Mouse (Mus musculus): ENCODE measurements around the gene Atn1. TPM values are rescaled to one million over a fixed set of nuclear protein-coding genes. Genes with fewer than 3 reads are reported as not detected.

Atn1 gene
- total and polyA plus RNA-seq, 3 experiments = 1.9 to 58.8 (median 58.7) TPM

- Histone ChIP-seq H3K4me3 (ENCODE audit: low read depth, low read length) (no peak overlapping the region), H3K9me3 (replicated peaks) (no peaks in the 10 kb centered on the region), H3K4me1 (ENCODE audit: insufficient read depth, low read depth, low read length) (peaks cover 40% of the 10 kb centered on the region), H3K36me3 (replicated peaks) (peaks cover 88% of the 10 kb centered on the region), H3K27me3 (ENCODE audit: insufficient read depth, low read length) (no peaks in the 10 kb centered on the region)
- no peak for ATAC-seq (ENCODE audit: extremely low read depth, insufficient number of reproducible peaks, low FRiP score, poor library complexity, severe bottlenecking)
- TF ChIP-seq GATA2 (IDR thresholded peaks at IDR 0.05; ENCODE audit: borderline replicate concordance, low read depth, low read length) (no peak), GATA1 (IDR thresholded peaks at IDR 0.05; ENCODE audit: borderline replicate concordance, low read length) (no peak), TAL1 (conservative IDR thresholded peaks at IDR 0.05; ENCODE audit: low read depth, low read length) (no peak)
- DNase-seq (ENCODE audit: low spot score) = no peak
Measured at GRCm38 (mm10) chr6:124694166-124694955, 62.0 kb downstream of the Atn1 start.

DNA sequence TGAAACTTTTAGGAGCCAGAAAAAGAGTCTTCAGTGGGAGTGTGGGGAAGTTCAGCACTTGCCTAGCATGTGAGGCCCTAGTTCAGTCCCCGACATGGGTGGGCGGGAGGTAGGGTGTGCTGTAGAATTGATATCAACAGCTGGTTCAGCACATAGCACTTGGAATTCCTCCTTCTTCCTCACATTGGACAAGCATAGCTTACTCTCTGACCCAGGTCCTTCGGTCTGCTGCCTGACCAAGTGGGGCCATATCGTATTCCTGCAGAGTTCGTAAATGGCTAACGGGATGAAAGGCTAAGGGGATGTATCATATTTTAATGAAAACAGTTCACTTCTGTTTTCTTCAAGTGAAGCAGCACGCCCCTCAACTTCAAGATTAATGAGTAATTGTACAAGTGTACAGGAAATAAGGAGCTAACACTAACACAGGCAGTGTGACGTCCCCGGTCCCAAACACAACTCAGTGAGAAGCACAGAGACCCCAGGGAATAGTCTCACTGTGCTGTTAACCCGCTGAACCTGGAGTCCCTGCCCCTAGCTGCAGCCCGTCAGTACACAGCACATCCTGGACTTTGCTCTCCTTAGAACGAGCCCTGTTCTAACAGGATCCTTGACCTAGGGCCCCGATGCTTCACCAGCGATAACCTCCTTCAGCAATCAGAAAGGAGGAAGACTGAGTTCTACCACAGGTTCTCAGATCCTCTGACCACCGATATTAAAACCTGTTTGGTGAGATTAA, 62.9 kb downstream of the Atn1 start:
- DNase-seq (ENCODE audit: low spot score) (no peak), ATAC-seq (ENCODE audit: extremely low read depth, insufficient number of reproducible peaks, low FRiP score, poor library complexity, severe bottlenecking) (no peak)
- no peak overlapping the region for H3K4me3 ChIP-seq (ENCODE audit: low read depth, low read length)
- peaks cover 43% of the 10 kb centered on the region for H3K4me1 ChIP-seq (ENCODE audit: insufficient read depth, low read depth, low read length)
- no peaks in the 10 kb centered on the region for H3K9me3 ChIP-seq (replicated peaks)
- H3K36me3 ChIP-seq (replicated peaks) = peaks cover 87% of the 10 kb centered on the region
- TF ChIP-seq GATA1 (IDR thresholded peaks at IDR 0.05; ENCODE audit: borderline replicate concordance, low read length) (no peak), GATA2 (IDR thresholded peaks at IDR 0.05; ENCODE audit: borderline replicate concordance, low read depth, low read length) (no peak), TAL1 (conservative IDR thresholded peaks at IDR 0.05; ENCODE audit: low read depth, low read length) (no peak), CTCF (IDR thresholded peaks at IDR 0.05; ENCODE audit: low read depth, low read length) (no peak), POLR2AphosphoS5 (IDR thresholded peaks at IDR 0.05; ENCODE audit: insufficient replicate concordance, low read depth, low read length) (no peak)
- no peaks in the 10 kb centered on the region for H3K27me3 ChIP-seq (ENCODE audit: insufficient read depth, low read length)

Other genes starting within 250 kb of the Atn1 start
Only the 20 nearest of the 25 such genes appear.
- not detected in 2 replicates for gene C1s2, start 120.4 kb downstream of the Atn1 start, total RNA-seq (2014; fragmentation: Nextera tagmentation)
- gene C1s2, start 120.4 kb downstream of the Atn1 start, total RNA-seq (2017) = 0.05 and 0.12 TPM in 2 replicates
- not detected in 2 replicates for gene C1s2, start 120.4 kb downstream of the Atn1 start, polyA plus RNA-seq (2012)
- 108 and 198 TPM in 2 replicates for gene Lpcat3, start 93.5 kb downstream of the Atn1 start, total RNA-seq (2014; fragmentation: Nextera tagmentation)
- gene Lpcat3, start 93.5 kb downstream of the Atn1 start, total RNA-seq (2017) = 95.7 and 101 TPM in 2 replicates
- gene Lpcat3, start 93.5 kb downstream of the Atn1 start, polyA plus RNA-seq (2012) = 123 and 147 TPM in 2 replicates
- gene Emg1, start 44.3 kb downstream of the Atn1 start, total RNA-seq (2014; fragmentation: Nextera tagmentation) = 117 and 120 TPM in 2 replicates
- gene Emg1, start 44.3 kb downstream of the Atn1 start, total RNA-seq (2017) = 228 and 262 TPM in 2 replicates
- gene Emg1, start 44.3 kb downstream of the Atn1 start, polyA plus RNA-seq (2012) = 254 and 287 TPM in 2 replicates
- 325 and 378 TPM in 2 replicates for gene Phb2, start 44.2 kb downstream of the Atn1 start, total RNA-seq (2014; fragmentation: Nextera tagmentation)
- gene Phb2, start 44.2 kb downstream of the Atn1 start, total RNA-seq (2017) = 432 and 434 TPM in 2 replicates
- 465 and 565 TPM in 2 replicates for gene Phb2, start 44.2 kb downstream of the Atn1 start, polyA plus RNA-seq (2012)
- gene Ptpn6, start 17.8 kb downstream of the Atn1 start, total RNA-seq (2014; fragmentation: Nextera tagmentation) = 66.2 and 72.6 TPM in 2 replicates
- 309 and 356 TPM in 2 replicates for gene Ptpn6, start 17.8 kb downstream of the Atn1 start, total RNA-seq (2017)
- 54.9 and 129 TPM in 2 replicates for gene Ptpn6, start 17.8 kb downstream of the Atn1 start, polyA plus RNA-seq (2012)
- gene Grcc10, start 15.2 kb downstream of the Atn1 start, total RNA-seq (2014; fragmentation: Nextera tagmentation) = 61.7 and 62.9 TPM in 2 replicates
- gene Grcc10, start 15.2 kb downstream of the Atn1 start, total RNA-seq (2017) = 130 and 176 TPM in 2 replicates
- gene Grcc10, start 15.2 kb downstream of the Atn1 start, polyA plus RNA-seq (2012) = 26.1 and 38.8 TPM in 2 replicates
- not detected in 2 replicates for gene Gm45234, start 503 bp downstream of the Atn1 start, total RNA-seq (2014; fragmentation: Nextera tagmentation)
- gene Gm45234, start 503 bp downstream of the Atn1 start, total RNA-seq (2017) = not detected in 2 replicates
- gene Gm45234, start 503 bp downstream of the Atn1 start, polyA plus RNA-seq (2012) = not detected in 2 replicates
- 1.1 and 3.2 TPM in 2 replicates for gene Eno2, start 13.1 kb upstream of the Atn1 start, total RNA-seq (2014; fragmentation: Nextera tagmentation)
- 3.4 and 3.6 TPM in 2 replicates for gene Eno2, start 13.1 kb upstream of the Atn1 start, total RNA-seq (2017)
- 0.13 and 0.29 TPM in 2 replicates for gene Eno2, start 13.1 kb upstream of the Atn1 start, polyA plus RNA-seq (2012)
- gene Lrrc23, start 23.2 kb upstream of the Atn1 start, total RNA-seq (2014; fragmentation: Nextera tagmentation) = not detected in 2 replicates
- 0.11 TPM in 1 of 2 replicates, not detected in the other for gene Lrrc23, start 23.2 kb upstream of the Atn1 start, total RNA-seq (2017)
- gene Lrrc23, start 23.2 kb upstream of the Atn1 start, polyA plus RNA-seq (2012) = not detected in 2 replicates
- gene Spsb2, start 52.1 kb upstream of the Atn1 start, total RNA-seq (2014; fragmentation: Nextera tagmentation) = 1.9 TPM in 2 replicates
- gene Spsb2, start 52.1 kb upstream of the Atn1 start, total RNA-seq (2017) = 6.9 and 9.4 TPM in 2 replicates
- gene Spsb2, start 52.1 kb upstream of the Atn1 start, polyA plus RNA-seq (2012) = 10.1 and 10.9 TPM in 2 replicates
- 601 and 619 TPM in 2 replicates for gene Tpi1, start 57.8 kb upstream of the Atn1 start, total RNA-seq (2014; fragmentation: Nextera tagmentation)
- gene Tpi1, start 57.8 kb upstream of the Atn1 start, total RNA-seq (2017) = 903 and 1,035 TPM in 2 replicates
- 520 and 701 TPM in 2 replicates for gene Tpi1, start 57.8 kb upstream of the Atn1 start, polyA plus RNA-seq (2012)
- 34.6 and 45.9 TPM in 2 replicates for gene Usp5, start 73.0 kb upstream of the Atn1 start, total RNA-seq (2014; fragmentation: Nextera tagmentation)
- 67.0 and 76.8 TPM in 2 replicates for gene Usp5, start 73.0 kb upstream of the Atn1 start, total RNA-seq (2017)
- gene Usp5, start 73.0 kb upstream of the Atn1 start, polyA plus RNA-seq (2012) = 53.0 and 68.2 TPM in 2 replicates
- 109 and 112 TPM in 2 replicates for gene Cdca3, start 73.0 kb upstream of the Atn1 start, total RNA-seq (2014; fragmentation: Nextera tagmentation)
- 137 and 150 TPM in 2 replicates for gene Cdca3, start 73.0 kb upstream of the Atn1 start, total RNA-seq (2017)
- 50.9 and 67.2 TPM in 2 replicates for gene Cdca3, start 73.0 kb upstream of the Atn1 start, polyA plus RNA-seq (2012)
- 1.1 TPM in 1 of 2 replicates, not detected in the other for gene Gnb3, start 83.8 kb upstream of the Atn1 start, total RNA-seq (2014; fragmentation: Nextera tagmentation)
- not detected in 2 replicates for gene Gnb3, start 83.8 kb upstream of the Atn1 start, total RNA-seq (2017)
- not detected in 2 replicates for gene Gnb3, start 83.8 kb upstream of the Atn1 start, polyA plus RNA-seq (2012)
- gene P3h3, start 101.2 kb upstream of the Atn1 start, total RNA-seq (2014; fragmentation: Nextera tagmentation) = not detected in 2 replicates
- gene P3h3, start 101.2 kb upstream of the Atn1 start, total RNA-seq (2017) = 0.23 TPM in 1 of 2 replicates, not detected in the other
- gene P3h3, start 101.2 kb upstream of the Atn1 start, polyA plus RNA-seq (2012) = not detected in 2 replicates
- not detected in 2 replicates for gene Gpr162, start 107.5 kb upstream of the Atn1 start, total RNA-seq (2014; fragmentation: Nextera tagmentation)
- gene Gpr162, start 107.5 kb upstream of the Atn1 start, total RNA-seq (2017) = 0.22 and 0.41 TPM in 2 replicates
- gene Gpr162, start 107.5 kb upstream of the Atn1 start, polyA plus RNA-seq (2012) = not detected in 2 replicates
- gene Cd4, start 131.7 kb upstream of the Atn1 start, total RNA-seq (2014; fragmentation: Nextera tagmentation) = not detected in 2 replicates
- gene Cd4, start 131.7 kb upstream of the Atn1 start, total RNA-seq (2017) = 0.33 and 1.7 TPM in 2 replicates
- not detected in 2 replicates for gene Cd4, start 131.7 kb upstream of the Atn1 start, polyA plus RNA-seq (2012)
- gene Lag3, start 155.2 kb upstream of the Atn1 start, total RNA-seq (2014; fragmentation: Nextera tagmentation) = 0.68 TPM in 1 of 2 replicates, not detected in the other
- 0.12 TPM in 1 of 2 replicates, not detected in the other for gene Lag3, start 155.2 kb upstream of the Atn1 start, total RNA-seq (2017)
- gene Lag3, start 155.2 kb upstream of the Atn1 start, polyA plus RNA-seq (2012) = not detected in 2 replicates
- 5.6 and 6.3 TPM in 2 replicates for gene Ptms, start 163.6 kb upstream of the Atn1 start, total RNA-seq (2014; fragmentation: Nextera tagmentation)
- 84.9 and 86.4 TPM in 2 replicates for gene Ptms, start 163.6 kb upstream of the Atn1 start, total RNA-seq (2017)
- 34.1 and 43.1 TPM in 2 replicates for gene Ptms, start 163.6 kb upstream of the Atn1 start, polyA plus RNA-seq (2012)
- gene Mlf2, start 174.9 kb upstream of the Atn1 start, total RNA-seq (2014; fragmentation: Nextera tagmentation) = 167 and 180 TPM in 2 replicates
- 86.5 and 99.2 TPM in 2 replicates for gene Mlf2, start 174.9 kb upstream of the Atn1 start, total RNA-seq (2017)
- gene Mlf2, start 174.9 kb upstream of the Atn1 start, polyA plus RNA-seq (2012) = 269 and 293 TPM in 2 replicates

Data from G1E (cell line).